Mouse (Mus musculus) myocyte (in vitro differentiated cells): ENCODE measurements around the gene Mgst3.

Experiments
- POLR2A ChIP-seq: IDR thresholded peaks from one replicate; pipeline ENCODE4 v1.6.1; 2011; ENCODE audit warnings: low read depth, mild to moderate bottlenecking, control low read depth, moderate library complexity; ENCODE audit not compliant: insufficient read length
- POLR2AphosphoS2 ChIP-seq: IDR thresholded peaks from one replicate; pipeline ENCODE4 v1.6.1; 2011; ENCODE audit warnings: low read depth, control low read depth; ENCODE audit not compliant: insufficient read length

- TF ChIP-seq POLR2AphosphoS2: no peak
- no peak for TF ChIP-seq POLR2A
Observed at GRCm38 (mm10) chr1:167369905-167370304, 23.7 kb downstream of the Mgst3 start.
